Mouse (Mus musculus) C2C12 (cell line): ENCODE results near the gene Acsbg2. TPM values are rescaled to one million over a fixed set of nuclear protein-coding genes. Genes with fewer than 3 reads are reported as not detected.
A peak's percentile ranks its signal among the peaks of the same experiment; 100 is the strongest.

Experiments
- H3K27me3 ChIP-seq: one replicate; pipeline ENCODE4 v1.6.1; 2011; ENCODE audit not compliant: control insufficient read depth, insufficient read depth, insufficient read length
- H3K36me3 ChIP-seq: one replicate; pipeline ENCODE4 v1.6.1; 2011; ENCODE audit not compliant: control insufficient read depth, insufficient read depth
- H3K4me3 ChIP-seq: one replicate; pipeline ENCODE4 v1.5.1; 2011; ENCODE audit warnings: mild to moderate bottlenecking, control low read depth; ENCODE audit not compliant: poor library complexity, insufficient read depth, severe bottlenecking
- H3K79me2 ChIP-seq: one replicate; pipeline ENCODE4 v1.6.1; 2011; ENCODE audit not compliant: control insufficient read depth, insufficient read depth
- H3K79me3 ChIP-seq: one replicate; pipeline ENCODE4 v1.6.1; 2011; ENCODE audit warnings: low read depth, control low read depth
- H3ac ChIP-seq: one replicate; pipeline ENCODE3; 2011; ENCODE audit warnings: low read depth; ENCODE audit not compliant: control insufficient read depth, insufficient read length
- CEBPB ChIP-seq: IDR thresholded peaks from one replicate; pipeline ENCODE4 v1.6.1; 2011; ENCODE audit warnings: low read depth, mild to moderate bottlenecking, control low read depth, moderate library complexity
- CTCF ChIP-seq: IDR thresholded peaks from one replicate; pipeline ENCODE4 v1.5.1; 2011; ENCODE audit not compliant: control insufficient read depth, insufficient read depth, insufficient read length
- FOSL1 ChIP-seq: IDR thresholded peaks from one replicate; pipeline ENCODE4 v1.8.0; 2011; ENCODE audit warnings: mild to moderate bottlenecking, low read length; ENCODE audit not compliant: poor library complexity, insufficient read depth, severe bottlenecking
- MAX ChIP-seq: IDR thresholded peaks from one replicate; pipeline ENCODE4 v1.6.1; 2011; ENCODE audit warnings: mild to moderate bottlenecking, control low read depth
- MYOD1 ChIP-seq: IDR thresholded peaks from one replicate; pipeline ENCODE4 v1.6.1; 2011; ENCODE audit warnings: low read depth; ENCODE audit not compliant: control insufficient read depth, insufficient read length
- MYOG ChIP-seq: IDR thresholded peaks from one replicate; pipeline ENCODE4 v1.6.1; 2011; ENCODE audit not compliant: control insufficient read depth, insufficient read length; ENCODE audit errors: extremely low read depth
- USF1 ChIP-seq: IDR thresholded peaks from one replicate; pipeline ENCODE4 v1.6.1; 2011; ENCODE audit warnings: low read depth, mild to moderate bottlenecking, control low read depth, moderate library complexity
- polyA plus RNA-seq: library from polyadenylated mRNA; unstranded; fragments of >200 nt; fragmentation: generic; extraction: Trizol; gene quantifications from one replicate; pipeline ENCODE4 v1.2.1, GENCODE M21; 2012; ENCODE audit warnings: missing spikeins

The Acsbg2 gene
- polyA plus RNA-seq, 1 experiment: not detected

GRCm38 (mm10) chr17:56819694-56820111, 54.5 kb downstream of the Acsbg2 start:
- no peak overlapping the region for H3ac ChIP-seq
- no peak overlapping the region for H3K4me3 ChIP-seq
- no peak for TF ChIP-seq MAX
- no peak for TF ChIP-seq CTCF
- no peak for TF ChIP-seq FOSL1
- TF ChIP-seq CEBPB: no peak
- no peak for TF ChIP-seq MYOG
- no peak for TF ChIP-seq USF1
- no peak for TF ChIP-seq MYOD1
- no peaks in the 10 kb centered on the region for H3K79me3 ChIP-seq
- H3K36me3 ChIP-seq: no peaks in the 10 kb centered on the region
- H3K79me2 ChIP-seq: no peaks in the 10 kb centered on the region
- no peaks in the 10 kb centered on the region for H3K27me3 ChIP-seq

GRCm38 (mm10) chr17:56819032-56819545, 55.2 kb downstream of the Acsbg2 start:
- no peak for TF ChIP-seq FOSL1
- TF ChIP-seq MYOG: no peak
- no peak for TF ChIP-seq CTCF
- no peak overlapping the region for H3ac ChIP-seq
- no peaks in the 10 kb centered on the region for H3K79me3 ChIP-seq
- H3K79me2 ChIP-seq: no peaks in the 10 kb centered on the region
- H3K27me3 ChIP-seq: no peaks in the 10 kb centered on the region
- H3K4me3 ChIP-seq: no peak overlapping the region
- H3K36me3 ChIP-seq: no peaks in the 10 kb centered on the region

GRCm38 (mm10) chr17:56818067-56818636, 56.1 kb downstream of the Acsbg2 start:
- H3K4me3 ChIP-seq: no peak overlapping the region
- no peaks in the 10 kb centered on the region for H3K36me3 ChIP-seq
- no peak overlapping the region for H3ac ChIP-seq
- no peaks in the 10 kb centered on the region for H3K79me3 ChIP-seq
- no peaks in the 10 kb centered on the region for H3K79me2 ChIP-seq
- H3K27me3 ChIP-seq: no peaks in the 10 kb centered on the region
- TF ChIP-seq FOSL1: no peak
- TF ChIP-seq CEBPB: no peak
- no peak for TF ChIP-seq MYOG
- no peak for TF ChIP-seq USF1
- TF ChIP-seq MYOD1: no peak
- TF ChIP-seq CTCF: no peak
- no peak for TF ChIP-seq MAX

GRCm38 (mm10) chr17:56815057-56815345, 59.2 kb downstream of the Acsbg2 start:
- Histone ChIP-seq H3K79me3 (no peaks in the 10 kb centered on the region), H3K27me3 (no peaks in the 10 kb centered on the region), H3K4me3 (no peak overlapping the region), H3K36me3 (no peaks in the 10 kb centered on the region), H3K79me2 (no peaks in the 10 kb centered on the region), H3ac (no peak overlapping the region)
- no peak for TF ChIP-seq MAX

- H3K27me3 ChIP-seq: no peaks in the 10 kb centered on the region
- H3K79me3 ChIP-seq: no peaks in the 10 kb centered on the region
- H3K4me3 ChIP-seq: no peak overlapping the region
- H3ac ChIP-seq: no peak overlapping the region
- H3K79me2 ChIP-seq: no peaks in the 10 kb centered on the region
- H3K36me3 ChIP-seq: no peaks in the 10 kb centered on the region
- TF ChIP-seq CTCF: no peak
- no peak for TF ChIP-seq MYOG
- no peak for TF ChIP-seq MYOD1
- no peak for TF ChIP-seq USF1
- no peak for TF ChIP-seq FOSL1
- no peak for TF ChIP-seq CEBPB
- TF ChIP-seq MAX: no peak
Measured at GRCm38 (mm10) chr17:56814316-56815056, 59.8 kb downstream of the Acsbg2 start.

GRCm38 (mm10) chr17:56810245-56810644, 64.0 kb downstream of the Acsbg2 start:
- Histone ChIP-seq H3K4me3 (no peak overlapping the region), H3K79me2 (no peaks in the 10 kb centered on the region), H3K79me3 (no peaks in the 10 kb centered on the region), H3K36me3 (no peaks in the 10 kb centered on the region), H3K27me3 (no peaks in the 10 kb centered on the region), H3ac (no peak overlapping the region)
- TF ChIP-seq CEBPB (peak; percentile 64), MAX (no peak)
